8 mouse cellular contexts compared by ENCODE assay signal in genomic region chr7:139234426-139235188, GRCm38 (mm10). TPM values are rescaled to one million over a fixed set of nuclear protein-coding genes. Genes with fewer than 3 reads are reported as not detected.
A peak's percentile ranks its signal among the peaks of the same experiment; 100 is the strongest.
DNase-seq lines count a peak whose midpoint lies in the region; ATAC-seq and TF ChIP-seq lines count a peak whose summit lies in the region.

No protein-coding gene starts in this region.

- H3K9me3 ChIP-seq in lung, embryonic 14.5 days (ENCODE audit: low read depth, low read length): no peaks in the 10 kb centered on the region
- no peaks in the 10 kb centered on the region for H3K9me3 ChIP-seq in neural tube, embryonic 14.5 days (ENCODE audit: control insufficient read depth, low read length)

- TF ChIP-seq POLR2A in kidney, adult 2 months (IDR thresholded peaks at IDR 0.05; ENCODE audit: low read depth, low read length): no peak

- peak; percentile 53 for ATAC-seq in frontal cortex, adult (ENCODE audit: low TSS enrichment)
- peak; percentile 81 for ATAC-seq in lung, embryonic 14.5 days (ENCODE audit: insufficient read depth)
- peak; percentile 67 for ATAC-seq in neural tube, embryonic 14.5 days (ENCODE audit: low read depth)

- no peaks in the 10 kb centered on the region for H3K4me1 ChIP-seq in kidney, adult 2 months (ENCODE audit: control insufficient read depth, insufficient read depth, low read length)
- peaks cover 12% of the 10 kb centered on the region for H3K4me1 ChIP-seq in lung, embryonic 14.5 days (ENCODE audit: insufficient read depth)
- no peaks in the 10 kb centered on the region; the same call in 1 of the 2 replicates for H3K4me1 ChIP-seq in neural tube, embryonic 14.5 days (ENCODE audit: control insufficient read depth, insufficient read depth, low read length)

- DNase-seq in frontal cortex, postnatal 14 days (ENCODE audit: low spot score in 2 of 2): no peak
- DNase-seq in brain, adult 2 months (ENCODE audit: low read depth, low spot score): peak; percentile 68
- peak; percentile 51 for DNase-seq in heart, adult 8-10 months (ENCODE audit: low spot score)
- peak; percentile 67 for DNase-seq in kidney, adult 2 months
- peak; percentile 81 for DNase-seq in lung, embryonic 14.5 days
- no peak for DNase-seq in B cell, adult 2 months

- peak overlapping the region; percentile 39; the same call in 1 of the 2 replicates for H3K4me2 ChIP-seq in lung, embryonic 14.5 days
- H3K4me2 ChIP-seq in neural tube, embryonic 14.5 days (ENCODE audit: low read depth, low read length): peak overlapping the region; percentile 11; the same call in 1 of the 2 replicates

- no peak overlapping the region for H3K4me3 ChIP-seq in kidney, adult 2 months (ENCODE audit: insufficient read depth, low read depth, low read length)
- no peak overlapping the region for H3K4me3 ChIP-seq in lung, embryonic 14.5 days (ENCODE audit: low read depth, low read length)
- no peak overlapping the region for H3K4me3 ChIP-seq in neural tube, embryonic 14.5 days (ENCODE audit: low read depth, low read length)

- H3K27me3 ChIP-seq in kidney, adult 2 months (replicated peaks; ENCODE audit: control insufficient read depth, insufficient read depth, low read length): no peaks in the 10 kb centered on the region
- H3K27me3 ChIP-seq in lung, embryonic 14.5 days (ENCODE audit: insufficient read depth, low read length): no peaks in the 10 kb centered on the region
- no peaks in the 10 kb centered on the region for H3K27me3 ChIP-seq in neural tube, embryonic 14.5 days (ENCODE audit: control insufficient read depth, insufficient read depth, low read length)

- TF ChIP-seq CTCF in kidney, adult 2 months (conservative IDR thresholded peaks at IDR 0.05; ENCODE audit: insufficient read depth, insufficient read length, low read depth, low read length): peak; percentile 38; the same call in 1 of the 2 replicates
- peak; percentile 63 for TF ChIP-seq CTCF in lung, embryonic 14.5 days (IDR thresholded peaks at IDR 0.05; ENCODE audit: low read depth)

- H3K27ac ChIP-seq in kidney, adult 2 months (ENCODE audit: insufficient read depth, low read depth, low read length): no peak overlapping the region
- H3K27ac ChIP-seq in lung, embryonic 14.5 days (ENCODE audit: low read depth): peak overlapping the region; percentile 54; the same call in 1 of the 2 replicates
- no peak overlapping the region for H3K27ac ChIP-seq in neural tube, embryonic 14.5 days (ENCODE audit: low read depth, low read length)

- no peaks in the 10 kb centered on the region for H3K36me3 ChIP-seq in kidney, adult 2 months (ENCODE audit: control insufficient read depth, insufficient read depth, low read length)
- H3K36me3 ChIP-seq in lung, embryonic 14.5 days (ENCODE audit: insufficient read depth): no peaks in the 10 kb centered on the region
- H3K36me3 ChIP-seq in neural tube, embryonic 14.5 days (ENCODE audit: control insufficient read depth, insufficient read depth, low read length): no peaks in the 10 kb centered on the region

- no peak overlapping the region for H3K9ac ChIP-seq in lung, embryonic 14.5 days
- H3K9ac ChIP-seq in neural tube, embryonic 14.5 days (replicated peaks; ENCODE audit: low read depth, low read length): no peak overlapping the region

- 24% methylated on average over 18 of the region's 18 CpGs for WGBS in kidney, adult 2 months
- 10% methylated on average over 18 of the region's 18 CpGs for WGBS in lung, embryonic 14.5 days
- 8% methylated on average over 18 of the region's 18 CpGs for WGBS in neural tube, embryonic 14.5 days

RNA-seq across cellular contexts. Expression of gene Pwwp2b, which starts 13.7 kb away (rescaled TPM):
- total RNA-seq in heart, adult 8-10 months (2022): 10 to 100 TPM in 2 of 4 experiments, 1 to 10 TPM in 2; 8.1 to 12.5 (median 10.0) TPM
- polyA plus RNA-seq in kidney, adult 2 months (2012; rRNA removed): 7.9 and 8.0 TPM in 2 replicates
- 13.1 and 13.5 TPM in 2 replicates for polyA plus RNA-seq in lung, embryonic 14.5 days (2014; fragmentation: Nextera tagmentation; extraction: Ambion mirVana)
- 5.6 and 6.4 TPM in 2 replicates for polyA plus RNA-seq in neural tube, embryonic 14.5 days (2014; fragmentation: Nextera tagmentation; extraction: Ambion mirVana)

RNA-seq across cellular contexts. Expression of gene Stk32c, which starts 21.5 kb away (rescaled TPM):
- total RNA-seq in heart, adult 8-10 months (2022): under 1 TPM; 0.41 to 0.92 (median 0.43) TPM
- 3.1 and 3.2 TPM in 2 replicates for polyA plus RNA-seq in kidney, adult 2 months (2012; rRNA removed)
- polyA plus RNA-seq in lung, embryonic 14.5 days (2014; fragmentation: Nextera tagmentation; extraction: Ambion mirVana): 0.14 and 0.16 TPM in 2 replicates
- 1.5 and 1.7 TPM in 2 replicates for polyA plus RNA-seq in neural tube, embryonic 14.5 days (2014; fragmentation: Nextera tagmentation; extraction: Ambion mirVana)

RNA-seq across cellular contexts. Expression of gene Lrrc27, which starts 21.8 kb away (rescaled TPM):
- 10 to 100 TPM; 15.6 to 18.8 (median 16.4) TPM for total RNA-seq in heart, adult 8-10 months (2022)
- 3.3 and 3.7 TPM in 2 replicates for polyA plus RNA-seq in kidney, adult 2 months (2012; rRNA removed)
- polyA plus RNA-seq in lung, embryonic 14.5 days (2014; fragmentation: Nextera tagmentation; extraction: Ambion mirVana): 3.4 and 5.3 TPM in 2 replicates
- polyA plus RNA-seq in neural tube, embryonic 14.5 days (2014; fragmentation: Nextera tagmentation; extraction: Ambion mirVana): 5.1 and 6.9 TPM in 2 replicates

Comparison
In these comparisons a context has a peak if more than half of its experiments do, and no peak if none do; other contexts are left out.
1. DNase-seq: peak in brain, adult 2 months (single experiment), heart, adult 8-10 months (single experiment), kidney, adult 2 months (single experiment) and lung, embryonic 14.5 days (single experiment); none in frontal cortex, postnatal 14 days (0 of 2) and B cell, adult 2 months (0 of 2).
2. Peak in every context shown above with its lines, with median percentiles within 50 percentile points of each other: ATAC-seq.